Mouse (Mus musculus) splenic B cell, adult 2 months (primary cell): ENCODE measurements around the gene Cenpf.

Experiments
- DNase-seq: peaks from one replicate; pipeline ENCODE4 v3.0.0-alpha.2; 2011; ENCODE audit warnings: low read depth, low spot score
- H3K27me3 ChIP-seq: 2 replicates; pipeline ENCODE4 v1.6.1; 2012; ENCODE audit warnings: mild to moderate bottlenecking, low read length, moderate library complexity, mixed read lengths; ENCODE audit not compliant: control insufficient read depth, poor library complexity, insufficient read depth, severe bottlenecking
- H3K36me3 ChIP-seq: 2 replicates; pipeline ENCODE4 v1.6.1; 2012; ENCODE audit warnings: mild to moderate bottlenecking, low read length, moderate library complexity, mixed read lengths; ENCODE audit not compliant: control insufficient read depth, poor library complexity, insufficient read depth, severe bottlenecking

The Cenpf gene

GRCm38 (mm10) chr1:189630026-189630425 lies 57.9 kb downstream of the Cenpf start:
- no peaks in the 10 kb centered on the region; the same call in 1 of the 2 replicates for H3K27me3 ChIP-seq
- no peaks in the 10 kb centered on the region for H3K36me3 ChIP-seq
- no peak for DNase-seq

- H3K27me3 ChIP-seq, result no peaks in the 10 kb centered on the region; the same call in 1 of the 2 replicates
- H3K36me3 ChIP-seq, result no peaks in the 10 kb centered on the region
- DNase-seq, result peak; percentile 82
Observed at GRCm38 (mm10) chr1:189627976-189628768, 59.7 kb downstream of the Cenpf start.

- H3K36me3 ChIP-seq, result no peaks in the 10 kb centered on the region
- H3K27me3 ChIP-seq, result no peaks in the 10 kb centered on the region
- no peak for DNase-seq
Observed at GRCm38 (mm10) chr1:189624756-189625155, 63.1 kb downstream of the Cenpf start.

DNA sequence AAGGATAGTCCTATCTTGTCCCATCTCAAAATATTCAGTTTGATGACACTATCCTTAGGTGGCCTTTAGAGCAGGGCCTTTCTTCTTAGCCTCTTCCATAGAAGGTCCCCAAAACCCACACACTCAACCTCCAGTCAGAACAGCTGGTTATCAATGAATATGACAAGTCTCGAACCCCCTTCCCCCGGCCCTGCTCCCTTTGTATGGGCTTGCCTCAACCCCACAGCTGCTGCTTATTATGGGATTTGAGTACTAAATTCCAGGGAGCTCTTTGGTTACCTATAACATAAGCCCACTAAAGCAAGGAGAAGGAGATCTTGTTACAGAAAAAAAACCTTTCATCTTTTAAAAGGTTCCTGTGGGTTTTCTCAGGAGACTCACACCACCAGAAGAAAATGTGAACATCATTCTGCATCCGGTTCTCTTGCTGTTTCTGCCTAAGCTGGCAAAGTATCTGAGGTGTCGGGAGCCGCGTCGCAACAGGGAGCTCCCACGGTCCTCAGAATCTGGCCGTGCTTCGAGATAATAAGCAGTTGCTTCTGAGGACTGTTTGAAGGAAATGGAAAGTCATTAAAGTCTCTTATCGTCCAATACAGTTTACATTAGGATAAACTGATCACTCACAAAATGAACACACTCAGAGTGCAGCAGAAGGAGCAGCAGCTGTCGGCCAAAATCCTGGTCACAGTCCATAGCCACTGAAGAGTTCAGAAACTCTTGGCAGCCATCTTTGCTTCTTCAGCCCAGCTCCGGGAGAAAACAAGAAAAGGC lies 68.7 kb downstream of the Cenpf start:
- Histone ChIP-seq H3K27me3 (no peaks in the 10 kb centered on the region), H3K36me3 (no peaks in the 10 kb centered on the region)
- no peak for DNase-seq

DNA sequence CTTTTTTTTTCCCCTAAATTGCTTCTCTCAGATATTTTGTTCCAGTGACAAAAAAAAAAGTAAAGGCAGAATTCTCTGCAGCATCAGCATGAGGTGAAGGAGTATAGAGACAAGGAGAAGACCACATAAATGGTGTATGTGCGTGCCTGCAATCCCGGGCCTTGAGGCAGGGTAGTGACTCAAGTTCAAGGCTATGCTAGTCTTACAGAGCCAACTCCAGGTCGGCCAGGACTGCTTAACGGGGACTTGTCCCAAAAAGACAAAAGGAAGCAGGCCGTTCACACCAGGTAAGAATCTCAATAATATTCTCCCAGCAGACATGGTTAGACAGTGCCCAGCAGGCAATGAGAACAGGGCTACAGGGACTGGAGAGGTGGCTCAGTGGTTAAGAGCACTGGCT lies 70.5 kb downstream of the Cenpf start:
- Histone ChIP-seq H3K36me3 (no peaks in the 10 kb centered on the region), H3K27me3 (no peaks in the 10 kb centered on the region)
- no peak for DNase-seq

GRCm38 (mm10) chr1:189615246-189615645 lies 72.6 kb downstream of the Cenpf start:
- H3K36me3 ChIP-seq, result no peaks in the 10 kb centered on the region
- DNase-seq, result no peak
- H3K27me3 ChIP-seq, result no peaks in the 10 kb centered on the region

GRCm38 (mm10) chr1:189613076-189613475 lies 74.8 kb downstream of the Cenpf start:
- H3K27me3 ChIP-seq, result no peaks in the 10 kb centered on the region
- DNase-seq, result no peak
- H3K36me3 ChIP-seq, result no peaks in the 10 kb centered on the region

DNA sequence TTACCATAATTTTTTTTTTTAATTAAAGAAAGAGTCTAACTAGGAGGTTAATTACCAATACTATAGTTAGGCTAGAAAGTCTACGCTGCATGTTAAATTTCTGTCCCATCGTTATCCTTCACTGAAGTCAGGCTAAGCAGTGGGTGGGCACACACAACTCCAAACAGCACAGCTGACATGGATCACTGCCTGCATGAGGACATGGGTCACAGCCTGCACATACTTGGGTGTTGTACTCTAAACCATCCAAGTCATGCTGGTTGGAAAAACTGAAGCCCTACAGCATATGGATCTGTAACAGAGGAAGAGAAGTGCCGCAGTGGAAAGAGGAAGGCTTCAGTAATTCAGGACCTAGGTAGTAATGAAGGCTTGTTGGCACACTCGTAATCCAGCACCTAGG lies 76.1 kb downstream of the Cenpf start:
- no peak for DNase-seq
- H3K27me3 ChIP-seq, result no peaks in the 10 kb centered on the region
- no peaks in the 10 kb centered on the region for H3K36me3 ChIP-seq

GRCm38 (mm10) chr1:189608640-189609039 lies 79.2 kb downstream of the Cenpf start:
- H3K36me3 ChIP-seq, result no peaks in the 10 kb centered on the region
- no peaks in the 10 kb centered on the region for H3K27me3 ChIP-seq
- peak; percentile 81 for DNase-seq

DNA sequence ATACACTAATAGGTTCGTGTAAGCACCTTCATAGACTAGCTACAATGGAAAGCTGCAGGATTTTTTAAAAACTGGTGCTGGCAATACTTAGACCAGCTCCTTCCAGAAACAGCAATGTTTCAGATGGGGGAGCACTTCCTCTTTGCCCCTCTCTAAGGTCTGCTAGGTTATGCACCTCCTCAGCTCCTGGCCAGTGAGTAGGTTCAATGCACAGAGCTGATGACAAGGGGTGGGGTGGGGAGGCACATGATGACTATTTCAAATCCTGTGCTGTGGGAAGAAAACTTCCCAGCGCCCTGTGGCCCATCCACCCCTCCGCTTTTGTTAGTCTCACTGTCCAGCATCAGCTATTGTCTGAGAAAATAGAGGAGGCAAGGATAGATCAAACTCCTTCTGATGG lies 79.8 kb downstream of the Cenpf start:
- no peaks in the 10 kb centered on the region for H3K36me3 ChIP-seq
- H3K27me3 ChIP-seq, result no peaks in the 10 kb centered on the region
- peak; percentile 60 for DNase-seq

DNA sequence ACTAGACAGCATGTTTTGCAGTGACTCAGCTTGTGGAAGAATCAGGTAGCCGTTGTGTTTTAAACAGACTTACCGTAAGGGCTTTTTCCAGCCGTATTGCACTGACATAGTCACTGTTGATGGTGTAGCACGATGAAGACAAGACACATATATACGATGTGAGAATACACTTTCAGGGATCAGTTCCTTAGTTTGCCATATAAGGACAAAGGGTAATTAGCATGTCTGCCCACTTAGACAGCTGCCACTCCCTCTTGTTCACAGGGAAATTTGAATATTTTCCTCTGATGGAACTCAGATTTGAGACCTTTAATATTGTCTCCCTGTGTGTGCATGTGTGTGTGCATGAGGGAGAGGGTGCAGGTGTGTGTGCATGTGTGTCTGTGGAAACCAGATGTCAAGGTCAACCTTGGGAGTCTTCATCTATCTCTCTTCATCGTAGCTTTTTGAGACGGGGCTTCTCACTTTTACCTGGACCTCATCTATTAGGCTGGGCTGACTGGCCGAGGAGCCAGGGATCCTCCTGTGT lies 82.2 kb downstream of the Cenpf start:
- DNase-seq, result peak; percentile 72
- no peaks in the 10 kb centered on the region for H3K27me3 ChIP-seq

GRCm38 (mm10) chr1:189597096-189597495 lies 90.8 kb downstream of the Cenpf start:
- Histone ChIP-seq H3K27me3 (no peaks in the 10 kb centered on the region), H3K36me3 (no peaks in the 10 kb centered on the region)
- no peak for DNase-seq

More for the DNA sequence above, 82.2 kb downstream of the Cenpf start:
- no peaks in the 10 kb centered on the region for H3K36me3 ChIP-seq
